Mouse (Mus musculus) testis, adult 2 months (tissue): ENCODE measurements around the gene Grik3.

ENCODE experiments used
- CTCF ChIP-seq: fragments of 200-500 bp; IDR thresholded peaks from 2 replicates; pipeline ENCODE4 v1.5.1; 2012; ENCODE audit warnings: low read depth, mild to moderate bottlenecking, inconsistent platforms, low read length, moderate library complexity; ENCODE audit not compliant: control insufficient read depth, insufficient read depth, insufficient replicate concordance
- POLR2A ChIP-seq: fragments of 200-500 bp; IDR thresholded peaks from 2 replicates; pipeline ENCODE4 v1.6.1; 2012; ENCODE audit warnings: low read depth, mild to moderate bottlenecking, inconsistent platforms, low read length, moderate library complexity; ENCODE audit not compliant: control insufficient read depth

DNA sequence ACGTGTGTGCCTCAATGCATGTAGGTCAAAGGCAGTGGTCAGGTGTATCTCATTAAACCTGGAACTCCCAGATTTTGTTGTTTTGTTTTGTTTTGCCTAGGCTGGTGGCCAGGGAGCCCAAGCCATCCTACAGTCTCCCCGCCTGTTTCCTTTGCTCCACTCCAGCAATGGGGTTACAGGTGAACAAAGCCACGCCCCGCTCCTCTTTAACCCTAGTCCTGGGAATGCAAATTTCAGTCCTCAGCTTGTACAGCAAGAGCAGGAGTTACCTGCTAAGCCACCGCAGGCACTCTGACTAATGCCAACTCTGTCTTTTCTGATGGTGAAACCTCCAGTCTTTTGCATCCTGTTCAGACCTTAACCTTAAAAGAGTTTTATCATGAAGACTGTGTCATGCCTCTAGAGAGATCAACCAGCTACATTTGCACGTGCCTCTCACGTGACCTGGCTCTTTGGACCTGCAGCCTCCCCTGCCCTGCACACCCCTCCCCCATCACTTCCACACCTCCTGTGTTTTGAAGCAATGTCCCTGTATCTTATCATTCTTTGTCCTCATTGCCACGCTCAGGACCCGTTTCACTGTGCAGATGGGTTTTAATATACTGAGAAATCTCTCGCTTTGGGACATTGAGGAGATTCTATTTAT lies 117.0 kb downstream of the Grik3 start:
- TF ChIP-seq CTCF (no peak), POLR2A (no peak)
